Mouse (Mus musculus): ENCODE data around the gene Tmem50b. TPM values are rescaled to one million over a fixed set of nuclear protein-coding genes. Genes with fewer than 3 reads are reported as not detected.

Gene Tmem50b
- polyA plus RNA-seq, 1 experiment from 2014 or later, result 31.6 TPM

DNA sequence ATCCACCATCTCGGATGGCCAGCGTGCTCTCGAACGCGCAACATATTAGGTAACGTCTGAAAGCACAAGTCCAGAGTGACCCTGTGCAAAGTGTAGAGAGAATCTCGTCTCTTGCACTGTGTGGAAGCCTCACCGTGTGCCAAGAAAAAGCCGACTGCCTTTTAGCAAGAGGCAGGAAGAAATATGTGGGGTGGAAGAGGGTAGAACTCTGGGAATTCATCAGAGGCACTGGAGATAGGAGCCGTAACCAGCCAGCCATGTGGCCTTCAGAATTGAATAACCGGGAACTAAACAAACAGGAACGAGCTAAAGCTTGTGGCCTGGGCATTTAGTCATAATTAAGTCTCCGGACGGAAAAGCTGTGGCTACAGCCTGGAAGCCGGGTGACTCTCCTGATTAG, 40.9 kb downstream of the Tmem50b start:
- H3K9ac ChIP-seq (ENCODE audit: low read length), result no peak overlapping the region
- no peak overlapping the region for H3K27ac ChIP-seq (replicated peaks; ENCODE audit: low read depth, low read length)
- ATAC-seq (ENCODE audit: insufficient number of reproducible peaks, low FRiP score, low TSS enrichment, low read depth) (no peak), DNase-seq (ENCODE audit: low spot score) (no peak)
- H3K4me1 ChIP-seq (ENCODE audit: control insufficient read depth, insufficient read depth, low read length), result no peaks in the 10 kb centered on the region; the same call in 1 of the 2 replicates
- peaks cover 3% of the 10 kb centered on the region; the same call in 1 of the 2 replicates for H3K36me3 ChIP-seq (ENCODE audit: control insufficient read depth, insufficient read depth, low read length)
- H3K27me3 ChIP-seq (ENCODE audit: control insufficient read depth, insufficient read depth, low read length), result no peaks in the 10 kb centered on the region
- H3K9me3 ChIP-seq (ENCODE audit: control insufficient read depth, low read length), result no peaks in the 10 kb centered on the region
- H3K4me3 ChIP-seq (ENCODE audit: low read depth, low read length), result no peak overlapping the region
- 66% methylated on average over 15 of the region's 15 CpGs for WGBS
- no peak overlapping the region for H3K4me2 ChIP-seq (ENCODE audit: low read depth, severe bottlenecking)

DNA sequence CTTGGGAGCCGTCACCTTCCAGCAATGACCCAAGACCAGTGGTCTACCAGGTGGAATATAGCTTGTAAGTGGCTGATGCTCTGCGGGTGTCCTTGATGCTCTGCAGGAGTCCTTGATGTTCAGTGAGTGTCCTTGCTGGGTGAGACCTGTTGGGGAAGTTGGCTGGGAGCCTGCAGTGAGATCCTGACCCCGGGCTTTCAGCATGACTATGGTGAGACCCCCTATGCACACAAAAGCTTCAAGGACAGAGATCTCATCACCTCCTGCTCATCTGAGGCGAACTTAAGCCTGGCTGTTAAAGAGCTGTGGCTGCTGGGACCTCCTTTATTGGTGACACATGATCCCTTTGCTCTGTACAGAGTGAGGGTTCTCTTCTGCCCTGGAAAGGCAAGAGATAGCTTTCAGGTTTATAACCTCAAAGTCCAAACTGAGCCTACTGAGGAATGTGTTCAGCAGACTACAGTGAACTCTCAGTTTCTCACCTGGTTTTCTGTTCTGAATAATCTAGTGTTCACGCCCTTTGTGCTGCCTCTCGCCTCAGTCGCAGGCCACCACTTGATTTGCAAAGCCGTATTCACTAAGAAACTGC, 42.5 kb downstream of the Tmem50b start:
- WGBS, result 81% methylated on average over 8 of the region's 8 CpGs
- H3K4me1 ChIP-seq (ENCODE audit: control insufficient read depth, insufficient read depth, low read length), result no peaks in the 10 kb centered on the region; the same call in 1 of the 2 replicates
- H3K27me3 ChIP-seq (ENCODE audit: control insufficient read depth, insufficient read depth, low read length), result no peaks in the 10 kb centered on the region
- H3K9me3 ChIP-seq (ENCODE audit: control insufficient read depth, low read length), result no peaks in the 10 kb centered on the region
- ATAC-seq (ENCODE audit: insufficient number of reproducible peaks, low FRiP score, low TSS enrichment, low read depth), result no peak
- no peak overlapping the region for H3K4me2 ChIP-seq (ENCODE audit: low read depth, severe bottlenecking)
- H3K4me3 ChIP-seq (ENCODE audit: low read depth, low read length), result no peak overlapping the region
- H3K36me3 ChIP-seq (ENCODE audit: control insufficient read depth, insufficient read depth, low read length), result peaks cover 3% of the 10 kb centered on the region; the same call in 1 of the 2 replicates
- H3K9ac ChIP-seq (ENCODE audit: low read length), result no peak overlapping the region
- no peak for DNase-seq (ENCODE audit: low spot score)
- no peak overlapping the region for H3K27ac ChIP-seq (replicated peaks; ENCODE audit: low read depth, low read length)

DNA sequence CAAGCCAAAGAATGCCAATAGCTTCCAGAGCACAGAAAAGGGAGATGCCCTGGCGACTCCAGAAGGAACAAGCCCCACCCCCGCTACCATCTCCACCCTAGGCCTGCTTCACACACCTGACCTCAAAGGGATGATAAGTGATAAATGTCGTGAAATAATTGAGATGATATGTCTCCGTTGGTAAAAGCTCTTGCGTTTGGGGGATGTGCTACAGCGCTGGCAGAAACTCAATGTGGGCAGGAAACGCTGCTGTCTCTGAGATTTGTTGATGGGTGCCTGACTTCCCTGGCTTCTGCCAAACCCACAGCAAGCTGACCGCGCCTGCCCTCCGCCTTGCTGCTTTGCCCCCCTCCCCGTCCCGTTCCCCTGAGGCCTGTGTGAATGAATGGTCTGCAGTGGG, 44.0 kb downstream of the Tmem50b start:
- 53% methylated on average over 12 of the region's 12 CpGs for WGBS
- H3K4me3 ChIP-seq (ENCODE audit: low read depth, low read length), result no peak overlapping the region
- DNase-seq (ENCODE audit: low spot score) (no peak), ATAC-seq (ENCODE audit: insufficient number of reproducible peaks, low FRiP score, low TSS enrichment, low read depth) (no peak)
- no peak overlapping the region for H3K4me2 ChIP-seq (ENCODE audit: low read depth, severe bottlenecking)
- H3K4me1 ChIP-seq (ENCODE audit: control insufficient read depth, insufficient read depth, low read length), result no peaks in the 10 kb centered on the region; the same call in 1 of the 2 replicates
- H3K9me3 ChIP-seq (ENCODE audit: control insufficient read depth, low read length), result no peaks in the 10 kb centered on the region
- H3K36me3 ChIP-seq (ENCODE audit: control insufficient read depth, insufficient read depth, low read length), result peaks cover 3% of the 10 kb centered on the region; the same call in 1 of the 2 replicates
- no peak overlapping the region for H3K9ac ChIP-seq (ENCODE audit: low read length)
- H3K27ac ChIP-seq (replicated peaks; ENCODE audit: low read depth, low read length), result no peak overlapping the region
- H3K27me3 ChIP-seq (ENCODE audit: control insufficient read depth, insufficient read depth, low read length), result no peaks in the 10 kb centered on the region

DNA sequence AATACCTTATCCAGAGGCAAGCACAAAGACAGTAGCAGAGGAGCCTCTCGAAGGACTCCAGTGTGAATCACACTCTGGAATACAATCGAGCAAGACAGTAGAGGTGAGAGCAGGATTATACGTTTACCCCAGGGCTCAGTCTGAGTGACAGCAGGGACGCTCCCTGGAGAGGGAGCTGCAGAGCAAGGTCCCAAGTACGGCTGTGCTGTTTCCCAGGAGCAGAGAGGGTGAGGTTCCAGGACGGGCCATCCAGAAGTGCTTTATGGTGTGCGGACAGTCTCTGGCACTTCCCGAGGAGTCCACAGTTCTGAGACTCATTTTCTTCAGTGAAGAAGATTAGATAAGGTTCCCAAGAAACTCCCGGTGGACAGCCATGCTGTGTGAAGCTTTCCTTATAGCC, 45.5 kb downstream of the Tmem50b start:
- DNase-seq (ENCODE audit: low spot score), result no peak

DNA sequence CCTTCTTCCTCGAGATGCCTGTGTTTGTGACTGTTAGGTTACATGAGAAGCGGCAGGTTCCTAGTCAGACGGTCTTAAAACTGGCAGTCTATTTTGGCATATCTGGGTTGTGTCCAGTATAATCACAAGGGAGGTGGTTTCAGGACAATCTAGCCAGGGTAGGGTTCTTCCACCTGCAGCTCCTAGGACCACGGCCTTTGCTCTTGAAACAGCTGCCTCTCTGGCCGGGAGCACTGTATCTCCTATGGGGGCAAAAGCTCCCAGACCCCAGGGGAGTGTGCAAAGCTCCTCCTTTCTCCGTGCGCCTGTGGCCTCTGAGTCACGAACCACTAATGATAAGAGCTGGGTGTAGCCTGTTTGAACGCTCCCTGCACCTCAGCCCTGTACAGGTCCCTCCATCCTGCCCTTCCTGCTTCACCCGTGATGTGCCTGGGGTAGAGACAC, 46.5 kb downstream of the Tmem50b start:
- 82% methylated on average over 10 of the region's 10 CpGs for WGBS
- H3K9me3 ChIP-seq (ENCODE audit: control insufficient read depth, low read length), result no peaks in the 10 kb centered on the region
- peaks cover 3% of the 10 kb centered on the region; the same call in 1 of the 2 replicates for H3K36me3 ChIP-seq (ENCODE audit: control insufficient read depth, insufficient read depth, low read length)
- no peak overlapping the region for H3K4me2 ChIP-seq (ENCODE audit: low read depth, severe bottlenecking)
- H3K27ac ChIP-seq (replicated peaks; ENCODE audit: low read depth, low read length), result no peak overlapping the region
- no peak overlapping the region for H3K4me3 ChIP-seq (ENCODE audit: low read depth, low read length)
- ATAC-seq (ENCODE audit: insufficient number of reproducible peaks, low FRiP score, low TSS enrichment, low read depth), result no peak
- DNase-seq (ENCODE audit: low spot score), result no peak
- H3K4me1 ChIP-seq (ENCODE audit: control insufficient read depth, insufficient read depth, low read length), result peaks cover 8% of the 10 kb centered on the region
- H3K9ac ChIP-seq (ENCODE audit: low read length), result no peak overlapping the region
- H3K27me3 ChIP-seq (ENCODE audit: control insufficient read depth, insufficient read depth, low read length), result no peaks in the 10 kb centered on the region

More for the DNA sequence above, 45.5 kb downstream of the Tmem50b start:
- H3K4me2 ChIP-seq (ENCODE audit: low read depth, severe bottlenecking), result no peak overlapping the region
- no peak overlapping the region for H3K9ac ChIP-seq (ENCODE audit: low read length)
- no peaks in the 10 kb centered on the region for H3K9me3 ChIP-seq (ENCODE audit: control insufficient read depth, low read length)
- no peak overlapping the region for H3K4me3 ChIP-seq (ENCODE audit: low read depth, low read length)
- no peak for ATAC-seq (ENCODE audit: insufficient number of reproducible peaks, low FRiP score, low TSS enrichment, low read depth)
- WGBS, result 57% methylated on average over 9 of the region's 9 CpGs
- H3K27me3 ChIP-seq (ENCODE audit: control insufficient read depth, insufficient read depth, low read length), result no peaks in the 10 kb centered on the region
- H3K4me1 ChIP-seq (ENCODE audit: control insufficient read depth, insufficient read depth, low read length), result peaks cover 5% of the 10 kb centered on the region
- peaks cover 3% of the 10 kb centered on the region; the same call in 1 of the 2 replicates for H3K36me3 ChIP-seq (ENCODE audit: control insufficient read depth, insufficient read depth, low read length)
- H3K27ac ChIP-seq (replicated peaks; ENCODE audit: low read depth, low read length), result no peak overlapping the region

DNA sequence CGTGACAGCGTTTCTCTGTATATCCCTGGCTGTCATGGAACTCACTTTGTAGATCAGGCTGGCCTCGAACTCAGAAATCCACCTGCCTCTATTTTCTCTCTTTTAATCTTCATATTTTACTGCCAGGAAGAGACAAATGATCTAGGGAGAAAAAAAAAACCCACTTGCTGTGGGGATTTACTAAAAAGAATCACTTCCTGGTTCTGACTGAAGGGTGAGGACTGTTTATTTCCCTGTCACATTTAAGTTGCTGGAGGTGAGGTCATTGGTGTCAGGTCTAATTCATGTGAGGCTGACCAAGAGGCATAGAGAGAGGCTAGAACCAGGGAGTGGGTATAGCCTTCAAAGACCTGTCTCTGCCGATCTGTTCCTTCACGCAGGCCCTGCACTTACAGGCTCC, 48.0 kb downstream of the Tmem50b start:
- 65% methylated on average over 5 of the region's 5 CpGs for WGBS
- DNase-seq (ENCODE audit: low spot score) (no peak), ATAC-seq (ENCODE audit: insufficient number of reproducible peaks, low FRiP score, low TSS enrichment, low read depth) (no peak)
- Histone ChIP-seq H3K4me3 (ENCODE audit: low read depth, low read length) (no peak overlapping the region), H3K9ac (ENCODE audit: low read length) (no peak overlapping the region), H3K4me1 (ENCODE audit: control insufficient read depth, insufficient read depth, low read length) (peaks cover 8% of the 10 kb centered on the region), H3K4me2 (ENCODE audit: low read depth, severe bottlenecking) (no peak overlapping the region), H3K36me3 (ENCODE audit: control insufficient read depth, insufficient read depth, low read length) (no peaks in the 10 kb centered on the region), H3K27ac (replicated peaks; ENCODE audit: low read depth, low read length) (no peak overlapping the region), H3K9me3 (ENCODE audit: control insufficient read depth, low read length) (no peaks in the 10 kb centered on the region), H3K27me3 (ENCODE audit: control insufficient read depth, insufficient read depth, low read length) (no peaks in the 10 kb centered on the region)

DNA sequence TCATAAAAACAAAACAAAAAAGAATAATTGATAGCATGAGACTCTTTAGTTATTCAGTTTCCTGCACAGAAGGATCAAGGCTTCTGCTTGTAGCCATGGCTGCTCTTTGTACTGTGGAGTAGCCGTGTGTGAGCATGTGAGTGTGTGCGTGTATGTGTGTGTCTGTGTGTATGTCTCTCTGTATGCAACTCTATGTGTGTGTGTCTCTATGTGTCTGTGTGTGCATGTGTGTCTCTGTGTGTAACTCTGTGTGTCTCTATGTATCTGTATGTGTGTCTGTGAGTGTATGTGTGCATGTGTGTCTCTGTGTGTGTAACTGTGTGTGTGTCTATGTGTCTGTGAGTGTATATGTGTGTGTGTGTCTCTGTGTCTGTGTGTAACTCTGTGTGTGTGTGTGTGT, 48.6 kb downstream of the Tmem50b start:
- 77% methylated on average over 2 of the region's 2 CpGs for WGBS
- Histone ChIP-seq H3K4me3 (ENCODE audit: low read depth, low read length) (no peak overlapping the region), H3K4me2 (ENCODE audit: low read depth, severe bottlenecking) (no peak overlapping the region), H3K36me3 (ENCODE audit: control insufficient read depth, insufficient read depth, low read length) (no peaks in the 10 kb centered on the region), H3K9me3 (ENCODE audit: control insufficient read depth, low read length) (no peaks in the 10 kb centered on the region), H3K9ac (ENCODE audit: low read length) (no peak overlapping the region), H3K27ac (replicated peaks; ENCODE audit: low read depth, low read length) (no peak overlapping the region), H3K4me1 (ENCODE audit: control insufficient read depth, insufficient read depth, low read length) (peaks cover 8% of the 10 kb centered on the region), H3K27me3 (ENCODE audit: control insufficient read depth, insufficient read depth, low read length) (no peaks in the 10 kb centered on the region)
- DNase-seq (ENCODE audit: low spot score) (no peak), ATAC-seq (ENCODE audit: insufficient number of reproducible peaks, low FRiP score, low TSS enrichment, low read depth) (no peak)

DNA sequence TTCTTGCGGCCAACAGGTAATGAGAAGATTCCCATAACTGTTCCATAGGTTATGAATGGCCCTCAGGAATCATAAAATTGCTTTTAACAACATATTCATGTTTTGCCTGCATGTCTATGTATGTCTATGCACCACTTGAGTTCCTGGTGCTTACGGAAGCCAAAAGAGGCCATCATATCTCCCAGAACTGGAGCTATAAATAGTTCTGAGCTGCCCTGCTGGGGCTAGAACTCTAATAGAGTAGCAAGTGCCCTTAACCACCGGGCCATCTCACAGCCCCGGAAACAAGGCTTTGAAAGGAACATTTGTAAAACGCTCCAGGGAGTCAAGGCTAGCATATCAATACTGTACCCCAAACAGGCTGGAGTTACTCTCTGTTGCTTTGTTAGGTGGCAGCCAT, 49.0 kb downstream of the Tmem50b start:
- no peaks in the 10 kb centered on the region for H3K9me3 ChIP-seq (ENCODE audit: control insufficient read depth, low read length)
- no peak for DNase-seq (ENCODE audit: low spot score)
- peaks cover 8% of the 10 kb centered on the region for H3K4me1 ChIP-seq (ENCODE audit: control insufficient read depth, insufficient read depth, low read length)
- H3K27ac ChIP-seq (replicated peaks; ENCODE audit: low read depth, low read length), result no peak overlapping the region
- H3K27me3 ChIP-seq (ENCODE audit: control insufficient read depth, insufficient read depth, low read length), result no peaks in the 10 kb centered on the region
- WGBS, result 42% methylated on average over 5 of the region's 5 CpGs
- no peaks in the 10 kb centered on the region for H3K36me3 ChIP-seq (ENCODE audit: control insufficient read depth, insufficient read depth, low read length)
- no peak overlapping the region for H3K4me2 ChIP-seq (ENCODE audit: low read depth, severe bottlenecking)
- no peak for ATAC-seq (ENCODE audit: insufficient number of reproducible peaks, low FRiP score, low TSS enrichment, low read depth)
- no peak overlapping the region for H3K9ac ChIP-seq (ENCODE audit: low read length)
- H3K4me3 ChIP-seq (ENCODE audit: low read depth, low read length), result no peak overlapping the region

DNA sequence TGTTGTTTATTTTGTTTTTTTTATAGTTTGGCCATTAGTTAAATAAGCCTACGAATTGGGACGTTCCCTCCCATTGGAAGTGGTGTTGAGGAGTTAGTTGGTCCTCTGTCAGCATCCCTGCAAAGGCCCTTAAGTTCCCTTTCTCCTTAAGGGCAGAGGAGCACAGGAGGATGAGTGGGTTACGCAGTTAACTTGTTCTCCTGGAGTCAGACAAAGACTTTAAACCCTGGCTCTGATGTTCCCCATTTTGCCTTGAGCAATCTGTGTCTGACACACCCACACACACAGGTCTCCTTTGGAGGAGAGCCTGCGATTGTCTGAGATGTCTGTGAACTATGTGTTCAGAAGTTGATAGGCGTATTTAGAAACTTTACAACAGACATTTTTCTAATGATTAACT, 49.6 kb downstream of the Tmem50b start:
- H3K27me3 ChIP-seq (ENCODE audit: control insufficient read depth, insufficient read depth, low read length), result no peaks in the 10 kb centered on the region
- H3K27ac ChIP-seq (replicated peaks; ENCODE audit: low read depth, low read length), result no peak overlapping the region
- H3K4me2 ChIP-seq (ENCODE audit: low read depth, severe bottlenecking), result peak overlapping the region; percentile 87
- no peak for DNase-seq (ENCODE audit: low spot score)
- H3K4me1 ChIP-seq (ENCODE audit: control insufficient read depth, insufficient read depth, low read length), result peaks cover 8% of the 10 kb centered on the region
- H3K36me3 ChIP-seq (ENCODE audit: control insufficient read depth, insufficient read depth, low read length), result no peaks in the 10 kb centered on the region
- H3K9me3 ChIP-seq (ENCODE audit: control insufficient read depth, low read length), result no peaks in the 10 kb centered on the region
- no peak for ATAC-seq (ENCODE audit: insufficient number of reproducible peaks, low FRiP score, low TSS enrichment, low read depth)
- no peak overlapping the region for H3K9ac ChIP-seq (ENCODE audit: low read length)
- 45% methylated on average over 5 of the region's 5 CpGs for WGBS
- H3K4me3 ChIP-seq (ENCODE audit: low read depth, low read length), result peak overlapping the region; percentile 98
